27 mouse cellular contexts compared by ENCODE assay signal in genomic region chr11:46667938-46668337, GRCm38 (mm10). TPM values are rescaled to one million over a fixed set of nuclear protein-coding genes. Genes with fewer than 3 reads are reported as not detected.
A peak's percentile ranks its signal among the peaks of the same experiment; 100 is the strongest.
DNase-seq lines count a peak whose midpoint lies in the region; ATAC-seq lines count a peak whose summit lies in the region.
"Had no signal": no experiment of that assay in that cellular context is flagged by ENCODE, and none has a peak within 500 bp of the region (broad histone marks: within the 10 kb centered on the region; RNA-seq: fewer than 3 reads in every experiment).

No protein-coding gene starts in this region.

- no peaks in the 10 kb centered on the region for H3K27me3 ChIP-seq in hindbrain, embryonic 10.5 days (ENCODE audit: insufficient read depth, poor library complexity, severe bottlenecking)
- H3K27me3 ChIP-seq: embryonic facial prominence, embryonic 13.5 days; forebrain, embryonic 12.5 days; forebrain, embryonic 15.5 days; hindbrain, embryonic 13.5 days had no signal

- H3K9me3 ChIP-seq in hindbrain, embryonic 10.5 days: no peaks in the 10 kb centered on the region
- H3K9me3 ChIP-seq: embryonic facial prominence, embryonic 13.5 days; forebrain, embryonic 12.5 days; forebrain, embryonic 15.5 days; hindbrain, embryonic 13.5 days had no signal

- peak; percentile 60 for ATAC-seq in CD4-positive, CD25-positive, alpha-beta regulatory T cell, adult 4 months
- ATAC-seq: forebrain, embryonic 15.5 days; hindbrain, embryonic 16.5 days; intestine, postnatal 0 days had no signal

- H3K27ac ChIP-seq in hindbrain, embryonic 10.5 days: no peak overlapping the region
- H3K27ac ChIP-seq: embryonic facial prominence, embryonic 13.5 days; forebrain, embryonic 12.5 days; forebrain, embryonic 15.5 days; gastrocnemius, adult 2 months; hindbrain, embryonic 13.5 days had no signal

- no peaks in the 10 kb centered on the region for H3K36me3 ChIP-seq in hindbrain, embryonic 10.5 days
- H3K36me3 ChIP-seq: embryonic facial prominence, embryonic 13.5 days; forebrain, embryonic 12.5 days; forebrain, embryonic 15.5 days; hindbrain, embryonic 13.5 days had no signal

- WGBS in hindbrain, embryonic 10.5 days: 71% methylated on average over 2 of the region's 2 CpGs

- H3K4me1 ChIP-seq in hindbrain, embryonic 10.5 days (replicated peaks): no peaks in the 10 kb centered on the region
- H3K4me1 ChIP-seq: embryonic facial prominence, embryonic 13.5 days; forebrain, embryonic 12.5 days; forebrain, embryonic 15.5 days; hindbrain, embryonic 13.5 days had no signal

- H3K4me3 ChIP-seq in hindbrain, embryonic 10.5 days: no peak overlapping the region
- H3K4me3 ChIP-seq: embryonic facial prominence, embryonic 13.5 days; erythroblast, embryonic 14.5 days; forebrain, embryonic 12.5 days; forebrain, embryonic 15.5 days; gastrocnemius, adult 2 months; hindbrain, embryonic 13.5 days had no signal

- peak; percentile 34 for DNase-seq in CD4-positive helper T cell, adult 2 months (ENCODE audit: low read depth, low spot score)
- DNase-seq in brain, adult 2 months (ENCODE audit: low read depth, low spot score): peak; percentile 24
- DNase-seq in cerebellum, adult 11 months: no peak
- no peak for DNase-seq in urinary bladder, postnatal 4 days (ENCODE audit: low spot score in 2 of 2)
- no peak for DNase-seq in hindbrain, embryonic 10.5 days (ENCODE audit: low spot score)
- DNase-seq: adrenal gland, adult 8-10 months; adrenal gland, postnatal 25 days; B cell, adult 2 months; cerebellum, adult 2 months; cerebellum, adult 9-11 months; cerebellum, postnatal 25 days; gastrocnemius, adult 2 months; gastrocnemius, postnatal 14 days; heart, adult 11 months; kidney, adult 9 months had no signal

RNA-seq across cellular contexts. Expression of gene Dppa1, which starts 38.9 kb away (rescaled TPM):
- polyA plus RNA-seq in CD4-positive, CD25-positive, alpha-beta regulatory T cell, adult 4 months (2017; shearing (Covaris generic)): not detected
- polyA plus RNA-seq in hindbrain, embryonic 10.5 days (2016; fragmentation: Nextera tagmentation; extraction: Ambion mirVana): not detected in 2 replicates
- polyA plus RNA-seq: cerebellum, adult 2 months; embryonic facial prominence, embryonic 13.5 days; erythroblast, embryonic 14.5 days; forebrain, embryonic 12.5 days; forebrain, embryonic 15.5 days; heart, embryonic 11.5 days; heart, embryonic 14.5 days; heart, postnatal 0 days; hindbrain, embryonic 13.5 days; hindbrain, embryonic 16.5 days; intestine, embryonic 14.5 days; intestine, postnatal 0 days had no signal

RNA-seq across cellular contexts. Expression of gene Timd2, which starts 38.9 kb away (rescaled TPM):
- polyA plus RNA-seq in CD4-positive, CD25-positive, alpha-beta regulatory T cell, adult 4 months (2017; shearing (Covaris generic)): under 1 TPM in 1 of 2 experiments, not detected in 1; 0.20 TPM
- polyA plus RNA-seq in hindbrain, embryonic 10.5 days (2016; fragmentation: Nextera tagmentation; extraction: Ambion mirVana): 0.12 TPM in 1 of 2 replicates, not detected in the other
- polyA plus RNA-seq: cerebellum, adult 2 months; embryonic facial prominence, embryonic 13.5 days; erythroblast, embryonic 14.5 days; forebrain, embryonic 12.5 days; forebrain, embryonic 15.5 days; heart, embryonic 14.5 days; heart, postnatal 0 days; hindbrain, embryonic 13.5 days; hindbrain, embryonic 16.5 days had no signal

Comparison
In these comparisons a context has a peak if more than half of its experiments do, and no peak if none do; other contexts are left out.
1. DNase-seq: peak in CD4-positive helper T cell, adult 2 months (single experiment) and brain, adult 2 months (single experiment); none in cerebellum, adult 11 months (single experiment), urinary bladder, postnatal 4 days (0 of 2) and hindbrain, embryonic 10.5 days (single experiment).